Mouse (Mus musculus): ENCODE results near the gene Gm36864. TPM values are rescaled to one million over a fixed set of nuclear protein-coding genes. Genes with fewer than 3 reads are reported as not detected.

The Gm36864 gene
- polyA plus RNA-seq, 1 experiment from 2014 or later = not detected

DNA sequence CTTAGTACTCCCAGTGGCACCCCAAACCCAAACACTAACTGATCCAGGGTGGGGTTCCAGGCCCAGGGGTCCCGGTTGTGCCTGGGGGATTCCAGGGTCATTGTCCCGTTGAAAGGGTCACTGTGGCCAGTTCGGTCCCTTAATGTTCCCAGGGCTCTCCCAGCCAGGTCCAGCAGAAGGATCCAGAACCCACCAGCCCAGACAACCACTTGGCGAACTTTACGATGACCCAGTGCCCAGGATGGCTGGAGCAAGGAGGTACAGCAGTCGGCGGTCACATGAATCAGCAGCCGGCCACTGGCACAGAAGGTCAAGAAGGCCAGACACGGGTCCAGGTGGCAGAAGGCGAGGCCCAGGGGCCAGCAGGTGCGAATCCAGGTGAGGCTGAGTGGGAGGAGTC, 32.1 kb downstream of the Gm36864 start:
- no peak for DNase-seq (ENCODE audit: low spot score)
- no peak overlapping the region for H3K9ac ChIP-seq (replicated peaks; ENCODE audit: low read depth)
- no peak for ATAC-seq
- no peak overlapping the region for H3K4me2 ChIP-seq (replicated peaks; ENCODE audit: low read depth, low read length)
- H3K4me1 ChIP-seq (ENCODE audit: insufficient read depth, low read depth, low read length) = no peaks in the 10 kb centered on the region
- H3K36me3 ChIP-seq (ENCODE audit: insufficient read depth, low read length) = no peaks in the 10 kb centered on the region
- 66% methylated on average over 11 of the region's 11 CpGs for WGBS
- TF ChIP-seq CTCF (IDR thresholded peaks at IDR 0.05) (no peak), EP300 (IDR thresholded peaks at IDR 0.05) (no peak)
- no peaks in the 10 kb centered on the region for H3K27me3 ChIP-seq (replicated peaks; ENCODE audit: insufficient read depth, low read length)
- no peaks in the 10 kb centered on the region for H3K9me3 ChIP-seq (ENCODE audit: low read length)
- H3K4me3 ChIP-seq (ENCODE audit: low read depth, low read length) = no peak overlapping the region
- H3K27ac ChIP-seq (ENCODE audit: low read length) = no peak overlapping the region

GRCm38 (mm10) chr7:44269397-44269796, 33.4 kb downstream of the Gm36864 start:
- Histone ChIP-seq H3K27me3 (replicated peaks; ENCODE audit: insufficient read depth, low read length) (peaks cover 2% of the 10 kb centered on the region; the same call in 1 of the 2 replicates), H3K9ac (replicated peaks; ENCODE audit: low read depth) (no peak overlapping the region), H3K27ac (ENCODE audit: low read length) (no peak overlapping the region), H3K4me1 (ENCODE audit: insufficient read depth, low read depth, low read length) (no peaks in the 10 kb centered on the region), H3K9me3 (ENCODE audit: low read length) (no peaks in the 10 kb centered on the region), H3K4me2 (replicated peaks; ENCODE audit: low read depth, low read length) (no peak overlapping the region), H3K36me3 (ENCODE audit: insufficient read depth, low read length) (no peaks in the 10 kb centered on the region), H3K4me3 (ENCODE audit: low read depth, low read length) (no peak overlapping the region)
- DNase-seq (ENCODE audit: low spot score) (no peak), ATAC-seq (no peak)
- no peak for TF ChIP-seq CTCF (IDR thresholded peaks at IDR 0.05)
- no peak for TF ChIP-seq EP300 (IDR thresholded peaks at IDR 0.05)
- 53% methylated on average over 2 of the region's 2 CpGs for WGBS

GRCm38 (mm10) chr7:44271309-44271708, 35.3 kb downstream of the Gm36864 start:
- Histone ChIP-seq H3K9ac (replicated peaks; ENCODE audit: low read depth) (no peak overlapping the region), H3K4me1 (ENCODE audit: insufficient read depth, low read depth, low read length) (no peaks in the 10 kb centered on the region), H3K9me3 (ENCODE audit: low read length) (no peaks in the 10 kb centered on the region), H3K4me3 (ENCODE audit: low read depth, low read length) (no peak overlapping the region), H3K27me3 (replicated peaks; ENCODE audit: insufficient read depth, low read length) (peaks cover 10% of the 10 kb centered on the region; the same call in 1 of the 2 replicates), H3K4me2 (replicated peaks; ENCODE audit: low read depth, low read length) (no peak overlapping the region), H3K27ac (ENCODE audit: low read length) (no peak overlapping the region), H3K36me3 (ENCODE audit: insufficient read depth, low read length) (no peaks in the 10 kb centered on the region)
- 61% methylated on average over 2 of the region's 2 CpGs for WGBS
- ATAC-seq (no peak), DNase-seq (ENCODE audit: low spot score) (no peak)
- TF ChIP-seq CTCF (IDR thresholded peaks at IDR 0.05) (no peak), EP300 (IDR thresholded peaks at IDR 0.05) (no peak)

GRCm38 (mm10) chr7:44272546-44272945, 36.6 kb downstream of the Gm36864 start:
- Histone ChIP-seq H3K4me3 (ENCODE audit: low read depth, low read length) (no peak overlapping the region), H3K36me3 (ENCODE audit: insufficient read depth, low read length) (no peaks in the 10 kb centered on the region), H3K27me3 (replicated peaks; ENCODE audit: insufficient read depth, low read length) (peaks cover 10% of the 10 kb centered on the region; the same call in 1 of the 2 replicates), H3K4me1 (ENCODE audit: insufficient read depth, low read depth, low read length) (no peaks in the 10 kb centered on the region), H3K9ac (replicated peaks; ENCODE audit: low read depth) (no peak overlapping the region), H3K9me3 (ENCODE audit: low read length) (no peaks in the 10 kb centered on the region), H3K4me2 (replicated peaks; ENCODE audit: low read depth, low read length) (no peak overlapping the region), H3K27ac (ENCODE audit: low read length) (no peak overlapping the region)
- TF ChIP-seq EP300 (IDR thresholded peaks at IDR 0.05) = no peak
- TF ChIP-seq CTCF (IDR thresholded peaks at IDR 0.05) = no peak
- 88% methylated on average over 7 of the region's 7 CpGs for WGBS
- DNase-seq (ENCODE audit: low spot score) (no peak), ATAC-seq (no peak)

DNA sequence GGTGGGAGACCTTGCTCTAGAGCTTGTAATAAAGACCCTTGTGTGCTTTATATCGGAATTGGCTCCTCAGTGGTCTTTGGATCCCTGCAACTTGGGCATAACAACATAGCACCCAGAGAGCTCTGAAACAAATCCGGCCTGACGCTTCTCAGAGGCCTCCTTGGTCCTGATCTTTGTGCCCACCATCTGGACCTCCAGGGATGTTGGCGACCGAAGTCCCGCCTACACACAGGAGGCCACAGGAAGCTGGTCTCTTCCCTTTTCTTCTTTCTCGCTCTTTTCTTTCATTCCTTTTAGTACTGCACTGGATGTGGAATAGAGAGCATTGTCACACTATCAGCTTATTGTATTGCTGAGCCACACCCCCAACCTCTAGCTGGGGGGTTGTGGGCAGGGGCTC, 37.5 kb downstream of the Gm36864 start:
- no peak for TF ChIP-seq CTCF (IDR thresholded peaks at IDR 0.05)
- TF ChIP-seq EP300 (IDR thresholded peaks at IDR 0.05) = no peak
- H3K4me3 ChIP-seq (ENCODE audit: low read depth, low read length) = no peak overlapping the region
- no peaks in the 10 kb centered on the region for H3K4me1 ChIP-seq (ENCODE audit: insufficient read depth, low read depth, low read length)
- H3K36me3 ChIP-seq (ENCODE audit: insufficient read depth, low read length) = no peaks in the 10 kb centered on the region
- 60% methylated on average over 7 of the region's 7 CpGs for WGBS
- H3K9ac ChIP-seq (replicated peaks; ENCODE audit: low read depth) = no peak overlapping the region
- peaks cover 10% of the 10 kb centered on the region; the same call in 1 of the 2 replicates for H3K27me3 ChIP-seq (replicated peaks; ENCODE audit: insufficient read depth, low read length)
- no peak for ATAC-seq
- no peak overlapping the region for H3K27ac ChIP-seq (ENCODE audit: low read length)
- H3K9me3 ChIP-seq (ENCODE audit: low read length) = no peaks in the 10 kb centered on the region
- no peak for DNase-seq (ENCODE audit: low spot score)
- no peak overlapping the region for H3K4me2 ChIP-seq (replicated peaks; ENCODE audit: low read depth, low read length)

- Histone ChIP-seq H3K27ac (ENCODE audit: low read length) (no peak overlapping the region), H3K27me3 (replicated peaks; ENCODE audit: insufficient read depth, low read length) (peaks cover 10% of the 10 kb centered on the region; the same call in 1 of the 2 replicates), H3K9me3 (ENCODE audit: low read length) (no peaks in the 10 kb centered on the region), H3K36me3 (ENCODE audit: insufficient read depth, low read length) (no peaks in the 10 kb centered on the region), H3K9ac (replicated peaks; ENCODE audit: low read depth) (no peak overlapping the region), H3K4me1 (ENCODE audit: insufficient read depth, low read depth, low read length) (no peaks in the 10 kb centered on the region), H3K4me3 (ENCODE audit: low read depth, low read length) (no peak overlapping the region), H3K4me2 (replicated peaks; ENCODE audit: low read depth, low read length) (no peak overlapping the region)
- WGBS = 26% methylated on average over 11 of the region's 11 CpGs
- no peak for DNase-seq (ENCODE audit: low spot score)
- no peak for ATAC-seq
- TF ChIP-seq EP300 (IDR thresholded peaks at IDR 0.05) (no peak), CTCF (IDR thresholded peaks at IDR 0.05) (no peak)
Measured at GRCm38 (mm10) chr7:44274096-44274495, 38.1 kb downstream of the Gm36864 start.

DNA sequence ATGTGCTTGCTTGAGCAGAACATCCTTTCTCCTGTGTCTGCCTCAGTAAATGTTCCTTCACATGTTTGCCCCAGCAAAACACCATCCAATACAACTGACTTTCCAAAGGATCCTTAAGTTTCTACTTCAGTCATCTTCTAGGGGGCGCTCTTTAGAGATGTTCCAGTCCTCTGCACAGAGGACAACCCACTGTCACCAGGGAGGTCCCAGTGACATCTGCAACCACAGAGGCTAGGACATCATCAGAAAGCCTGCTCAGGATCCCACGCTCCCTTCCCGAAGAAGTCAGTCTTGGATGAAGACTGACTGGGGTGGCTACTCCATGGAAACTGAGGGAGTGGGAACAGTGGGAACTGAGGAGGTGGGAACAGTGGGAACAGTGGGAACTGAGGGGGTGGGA, 39.6 kb downstream of the Gm36864 start:
- 75% methylated on average over 3 of the region's 3 CpGs for WGBS
- Histone ChIP-seq H3K27me3 (replicated peaks; ENCODE audit: insufficient read depth, low read length) (peaks cover 10% of the 10 kb centered on the region; the same call in 1 of the 2 replicates), H3K4me1 (ENCODE audit: insufficient read depth, low read depth, low read length) (no peaks in the 10 kb centered on the region), H3K9me3 (ENCODE audit: low read length) (no peaks in the 10 kb centered on the region), H3K36me3 (ENCODE audit: insufficient read depth, low read length) (no peaks in the 10 kb centered on the region), H3K27ac (ENCODE audit: low read length) (no peak overlapping the region), H3K4me2 (replicated peaks; ENCODE audit: low read depth, low read length) (no peak overlapping the region), H3K4me3 (ENCODE audit: low read depth, low read length) (no peak overlapping the region), H3K9ac (replicated peaks; ENCODE audit: low read depth) (no peak overlapping the region)
- DNase-seq (ENCODE audit: low spot score) = no peak
- no peak for ATAC-seq
- TF ChIP-seq EP300 (IDR thresholded peaks at IDR 0.05) = no peak
- no peak for TF ChIP-seq CTCF (IDR thresholded peaks at IDR 0.05)

All from lung, postnatal 0 days (tissue).